Mouse (Mus musculus): ENCODE data around the gene Spns1. TPM values are rescaled to one million over a fixed set of nuclear protein-coding genes. Genes with fewer than 3 reads are reported as not detected.
"Not testable (repeated sequence)": the region's sequence is repeated elsewhere in the genome, so short reads cannot be mapped to it uniquely, and the experiment has no call there.

Spns1 gene
- 77.9 and 78.6 TPM in 2 replicates for polyA plus RNA-seq (2015; fragmentation: Nextera tagmentation; extraction: Ambion mirVana)

DNA sequence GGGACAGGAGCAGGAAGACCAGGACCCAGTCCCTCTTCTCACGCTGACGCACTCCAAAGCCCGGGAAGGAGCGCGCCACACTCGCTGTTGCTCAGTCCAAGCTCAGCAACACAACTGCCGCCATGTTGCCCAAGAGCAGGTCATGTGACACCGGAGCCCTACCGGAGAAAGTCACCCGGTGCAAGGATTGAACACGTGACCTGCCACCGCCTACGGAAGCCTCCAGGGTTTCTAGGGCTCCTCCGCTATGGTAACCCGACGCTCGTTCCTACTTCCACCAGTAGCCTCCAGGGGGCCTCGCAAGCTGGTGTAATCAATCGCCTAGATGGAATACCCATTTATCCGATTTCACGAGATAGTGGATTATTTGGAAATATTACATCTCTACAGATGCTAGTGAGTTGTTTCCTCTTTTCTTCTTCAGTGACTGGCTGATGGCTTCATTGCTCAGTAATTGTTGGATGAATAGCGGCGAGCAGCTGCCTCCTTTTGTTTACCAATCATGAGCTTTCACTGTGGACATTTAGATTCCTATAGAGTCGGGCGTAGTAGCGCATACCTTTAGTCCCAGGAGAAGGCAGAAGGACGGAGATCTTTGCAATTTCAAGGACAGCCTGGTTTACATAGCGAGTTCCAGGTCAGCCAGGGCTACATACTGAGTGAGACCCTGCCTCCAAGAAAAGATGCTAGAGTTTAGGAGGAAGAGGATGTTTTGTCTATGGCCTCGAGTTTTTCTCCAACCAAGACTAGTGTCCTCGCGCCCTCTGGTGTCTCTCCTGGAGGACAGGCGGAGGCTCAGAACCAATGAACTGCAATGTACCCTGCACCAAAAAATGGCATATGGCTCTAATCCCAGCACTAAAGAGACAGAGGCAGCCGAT lies at the start of gene Spns1:
TSS of gene Spns1 (minus strand) at position 173 of the 881 bp plus-strand sequence.
- no peaks in the 10 kb centered on the region for H3K9me3 ChIP-seq
- H3K9ac ChIP-seq (replicated peaks): peak within 1 kb of the TSS; percentile 76
- WGBS: under 1% methylated on average over 33 of the region's 33 CpGs
- H3K27ac ChIP-seq: peak within 1 kb of the TSS; percentile 84
- H3K4me3 ChIP-seq (replicated peaks): peak within 1 kb of the TSS; percentile 79
- peaks cover 26% of the 10 kb centered on the region for H3K4me1 ChIP-seq (replicated peaks)
- peak; percentile 95 for ATAC-seq
- peak within 1 kb of the TSS; percentile 92 for H3K4me2 ChIP-seq (replicated peaks)
- H3K27me3 ChIP-seq: no peaks in the 10 kb centered on the region
- H3K36me3 ChIP-seq: peaks cover 25% of the 10 kb centered on the region

- Histone ChIP-seq H3K4me3 (replicated peaks) (no peak overlapping the region), H3K4me1 (replicated peaks) (peaks cover 13% of the 10 kb centered on the region), H3K9ac (replicated peaks) (no peak overlapping the region), H3K27ac (no peak overlapping the region), H3K27me3 (no peaks in the 10 kb centered on the region), H3K36me3 (no peaks in the 10 kb centered on the region), H3K9me3 (no peaks in the 10 kb centered on the region), H3K4me2 (replicated peaks) (no peak overlapping the region)
- 88% methylated on average over 6 of the region's 6 CpGs for WGBS
- ATAC-seq: no peak
Observed at GRCm38 (mm10) chr7:126424161-126424560, 46.9 kb upstream of the Spns1 start.

- no peaks in the 10 kb centered on the region for H3K27me3 ChIP-seq
- no peak overlapping the region for H3K9ac ChIP-seq (replicated peaks)
- H3K36me3 ChIP-seq: no peaks in the 10 kb centered on the region
- no peak overlapping the region for H3K4me3 ChIP-seq (replicated peaks)
- H3K4me1 ChIP-seq (replicated peaks): no peaks in the 10 kb centered on the region
- no peak for ATAC-seq
- H3K9me3 ChIP-seq: no peaks in the 10 kb centered on the region
- no peak overlapping the region for H3K4me2 ChIP-seq (replicated peaks)
- no peak overlapping the region for H3K27ac ChIP-seq
- 84% methylated on average over 5 of the region's 5 CpGs for WGBS
Observed at GRCm38 (mm10) chr7:126421756-126422155, 44.5 kb upstream of the Spns1 start.

DNA sequence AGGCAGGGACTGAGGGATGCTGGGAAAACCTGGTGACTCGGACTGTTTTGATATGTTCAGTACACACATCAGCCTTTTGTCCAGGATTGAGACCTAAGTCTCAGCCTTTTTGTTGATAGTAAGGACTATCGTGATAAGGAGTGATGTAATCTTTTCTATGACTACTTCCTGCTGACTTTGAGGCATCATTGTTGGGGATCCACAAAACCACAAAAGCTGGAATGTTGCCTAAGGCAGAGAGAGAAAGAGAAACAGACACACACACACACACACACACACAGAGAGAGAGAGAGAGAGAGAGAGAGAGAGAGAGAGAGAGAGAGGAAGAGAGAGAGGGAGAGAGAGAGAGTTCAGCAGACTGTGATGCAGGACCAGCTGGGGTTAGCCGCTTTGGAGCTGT lies 41.2 kb upstream of the Spns1 start:
- H3K9me3 ChIP-seq: no peaks in the 10 kb centered on the region
- ATAC-seq: no peak
- no peaks in the 10 kb centered on the region; the same call in 1 of the 2 replicates for H3K4me1 ChIP-seq (replicated peaks)
- no peak overlapping the region for H3K4me2 ChIP-seq (replicated peaks)
- H3K36me3 ChIP-seq: no peaks in the 10 kb centered on the region
- H3K27ac ChIP-seq: no peak overlapping the region
- no peak overlapping the region for H3K4me3 ChIP-seq (replicated peaks)
- H3K9ac ChIP-seq (replicated peaks): no peak overlapping the region
- WGBS: 63% methylated on average over 3 of the region's 3 CpGs
- no peaks in the 10 kb centered on the region for H3K27me3 ChIP-seq

DNA sequence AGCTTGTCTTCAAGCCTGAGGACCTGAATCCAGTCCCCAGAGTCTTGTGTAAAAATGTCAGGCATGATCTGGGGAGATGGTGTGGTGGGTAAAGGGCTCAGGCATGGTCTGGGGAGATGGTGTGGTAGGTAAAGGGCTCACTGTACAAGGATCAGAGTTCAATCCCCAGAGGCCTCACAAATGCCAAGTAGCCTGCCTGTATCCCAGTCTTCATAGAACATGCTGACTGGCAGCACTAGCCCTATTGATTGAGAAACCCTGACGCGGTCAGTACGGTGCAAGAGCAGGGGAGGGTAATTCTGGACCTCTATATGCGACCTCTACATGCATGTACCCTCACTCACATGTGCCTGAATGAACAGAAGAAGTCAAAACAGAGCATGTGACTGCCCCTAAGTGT lies 40.4 kb upstream of the Spns1 start:
- H3K36me3 ChIP-seq: no peaks in the 10 kb centered on the region
- no peaks in the 10 kb centered on the region for H3K27me3 ChIP-seq
- no peak overlapping the region for H3K27ac ChIP-seq
- H3K4me3 ChIP-seq (replicated peaks): no peak overlapping the region
- 70% methylated on average over 4 of the region's 4 CpGs for WGBS
- no peak for ATAC-seq
- no peaks in the 10 kb centered on the region; the same call in 1 of the 2 replicates for H3K4me1 ChIP-seq (replicated peaks)
- no peaks in the 10 kb centered on the region for H3K9me3 ChIP-seq
- H3K9ac ChIP-seq (replicated peaks): no peak overlapping the region
- H3K4me2 ChIP-seq (replicated peaks): no peak overlapping the region

GRCm38 (mm10) chr7:126417045-126417444 lies 39.8 kb upstream of the Spns1 start:
- Histone ChIP-seq H3K4me1 (replicated peaks) (no peaks in the 10 kb centered on the region; the same call in 1 of the 2 replicates), H3K9me3 (no peaks in the 10 kb centered on the region), H3K9ac (replicated peaks) (no peak overlapping the region), H3K4me2 (replicated peaks) (no peak overlapping the region), H3K27me3 (no peaks in the 10 kb centered on the region), H3K4me3 (replicated peaks) (no peak overlapping the region), H3K27ac (no peak overlapping the region), H3K36me3 (no peaks in the 10 kb centered on the region)
- ATAC-seq: no peak
- WGBS: 6% methylated on average over 8 of the region's 8 CpGs

- H3K4me2 ChIP-seq (replicated peaks): no peak overlapping the region
- no peaks in the 10 kb centered on the region for H3K27me3 ChIP-seq
- no peaks in the 10 kb centered on the region for H3K9me3 ChIP-seq
- H3K4me1 ChIP-seq (replicated peaks): no peaks in the 10 kb centered on the region; the same call in 1 of the 2 replicates
- H3K9ac ChIP-seq (replicated peaks): no peak overlapping the region
- no peak for ATAC-seq
- no peak overlapping the region for H3K27ac ChIP-seq
- H3K36me3 ChIP-seq: no peaks in the 10 kb centered on the region
- H3K4me3 ChIP-seq (replicated peaks): no peak overlapping the region
- 44% methylated on average over 2 of the region's 2 CpGs for WGBS
Observed at GRCm38 (mm10) chr7:126416615-126417014, 39.4 kb upstream of the Spns1 start.

DNA sequence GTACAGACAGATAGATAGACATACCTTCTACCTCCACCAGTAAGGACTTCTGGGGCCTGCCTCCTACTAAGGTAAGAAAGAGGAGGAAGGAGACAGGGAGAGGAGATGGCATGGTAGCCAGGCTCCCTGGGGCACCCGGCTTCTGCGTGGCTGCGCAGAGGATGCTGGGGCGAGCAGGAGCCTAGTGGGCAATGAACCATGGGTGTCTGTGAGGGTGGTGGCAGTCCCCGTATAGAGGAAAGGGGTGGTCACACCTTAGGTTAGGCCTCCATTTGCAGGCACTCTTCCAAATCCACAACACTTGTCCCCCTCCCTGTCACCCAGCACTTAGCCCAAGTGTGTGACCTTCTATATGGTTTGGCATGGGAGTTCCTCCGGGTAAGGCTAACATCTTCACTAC lies 37.5 kb upstream of the Spns1 start, which contains the start of gene Cd19:
TSS of gene Cd19 (minus strand) at position 165 of the 400 bp plus-strand sequence.
- Histone ChIP-seq H3K9ac (replicated peaks) (no peak within 1 kb of the TSS), H3K4me1 (replicated peaks) (no peaks in the 10 kb centered on the region; the same call in 1 of the 2 replicates), H3K27ac (no peak within 1 kb of the TSS), H3K9me3 (no peaks in the 10 kb centered on the region), H3K4me3 (replicated peaks) (no peak within 1 kb of the TSS), H3K4me2 (replicated peaks) (no peak within 1 kb of the TSS), H3K36me3 (no peaks in the 10 kb centered on the region), H3K27me3 (no peaks in the 10 kb centered on the region)
- no peak for ATAC-seq
- WGBS: 88% methylated on average over 6 of the region's 6 CpGs

GRCm38 (mm10) chr7:126411061-126411460 lies 33.8 kb upstream of the Spns1 start:
- 87% methylated on average over 4 of the region's 4 CpGs for WGBS
- Histone ChIP-seq H3K9me3 (no peaks in the 10 kb centered on the region), H3K27me3 (no peaks in the 10 kb centered on the region), H3K27ac (no peak overlapping the region), H3K4me1 (replicated peaks) (no peaks in the 10 kb centered on the region), H3K4me2 (replicated peaks) (no peak overlapping the region), H3K4me3 (replicated peaks) (no peak overlapping the region), H3K36me3 (no peaks in the 10 kb centered on the region), H3K9ac (replicated peaks) (no peak overlapping the region)
- no peak for ATAC-seq

DNA sequence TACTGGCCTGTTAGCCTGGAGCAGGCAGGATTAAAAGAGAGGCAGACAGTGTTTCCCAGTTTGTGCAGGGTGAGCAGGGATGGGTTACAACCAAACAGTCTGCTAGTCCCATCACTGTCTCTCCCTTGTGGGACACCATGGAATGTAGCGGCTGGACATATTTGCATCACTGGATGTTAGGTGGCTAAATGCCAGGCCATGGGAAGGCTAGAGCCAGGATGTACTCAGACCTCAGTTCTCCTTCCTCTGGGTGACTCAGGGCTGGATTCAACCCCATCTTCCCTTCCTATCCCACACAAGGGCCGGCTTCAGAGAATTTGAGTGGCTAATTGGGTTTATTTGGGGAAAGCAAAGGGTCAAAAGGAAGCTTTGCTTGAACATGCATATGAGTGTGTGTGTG lies 31.4 kb upstream of the Spns1 start:
- Histone ChIP-seq H3K27me3 (no peaks in the 10 kb centered on the region), H3K4me3 (replicated peaks) (no peak overlapping the region), H3K9ac (replicated peaks) (no peak overlapping the region), H3K27ac (no peak overlapping the region), H3K4me2 (replicated peaks) (no peak overlapping the region), H3K4me1 (replicated peaks) (no peaks in the 10 kb centered on the region), H3K9me3 (no peaks in the 10 kb centered on the region), H3K36me3 (no peaks in the 10 kb centered on the region)
- no peak for ATAC-seq
- 89% methylated on average over 2 of the region's 2 CpGs for WGBS

- H3K27ac ChIP-seq; ATAC-seq; H3K36me3 ChIP-seq; H3K4me3 ChIP-seq (replicated peaks); H3K9me3 ChIP-seq; H3K9ac ChIP-seq (replicated peaks); H3K4me1 ChIP-seq (replicated peaks); H3K27me3 ChIP-seq; H3K4me2 ChIP-seq (replicated peaks): not testable (repeated sequence)
- WGBS: 80% methylated on average over 8 of the region's 8 CpGs
Observed at GRCm38 (mm10) chr7:126402518-126402917, 25.3 kb upstream of the Spns1 start.

GRCm38 (mm10) chr7:126399548-126399947 lies 22.3 kb upstream of the Spns1 start:
- no peak overlapping the region for H3K27ac ChIP-seq
- no peaks in the 10 kb centered on the region for H3K27me3 ChIP-seq
- ATAC-seq: no peak
- peaks cover 14% of the 10 kb centered on the region for H3K4me1 ChIP-seq (replicated peaks)
- H3K9me3 ChIP-seq: no peaks in the 10 kb centered on the region
- 9% methylated on average over 5 of the region's 5 CpGs for WGBS
- no peaks in the 10 kb centered on the region for H3K36me3 ChIP-seq
- no peak overlapping the region for H3K4me3 ChIP-seq (replicated peaks)
- no peak overlapping the region for H3K4me2 ChIP-seq (replicated peaks)
- H3K9ac ChIP-seq (replicated peaks): no peak overlapping the region

Data from midbrain, embryonic 13.5 days (tissue).